Mouse (Mus musculus) right cerebral cortex, postnatal 4 days (tissue): ENCODE results near the gene Olfr123.

ENCODE experiments used
- DNase-seq: peaks from one replicate; pipeline ENCODE4 v3.0.0-alpha.2; 2022

Gene Olfr123

GRCm38 (mm10) chr17:37793229-37793628, at the start of gene Olfr123:
TSS of gene Olfr123 (plus strand) at chr17:37793529.
- DNase-seq = no peak

GRCm38 (mm10) chr17:37768307-37768706, 25.0 kb upstream of the Olfr123 start, which contains the start of gene Olfr122:
TSS of gene Olfr122 (plus strand) at chr17:37768607.
- no peak for DNase-seq

GRCm38 (mm10) chr17:37799588-37799987, 6.3 kb downstream of the Olfr123 start, which contains the start of gene Olfr124:
TSS of gene Olfr124 (plus strand) at chr17:37799888.
- no peak for DNase-seq

GRCm38 (mm10) chr17:37832649-37833048, 39.3 kb downstream of the Olfr123 start, which contains the start of gene Olfr125:
TSS of gene Olfr125 (plus strand) at chr17:37832949.
- no peak for DNase-seq

GRCm38 (mm10) chr17:37847183-37847582, 53.9 kb downstream of the Olfr123 start, which contains the start of gene Olfr126:
TSS of gene Olfr126 (plus strand) at chr17:37847483.
- no peak for DNase-seq
